Mouse (Mus musculus): Measurements from ENCODE around the gene Shoc2.

GRCm38 (mm10) chr19:54045412-54045811 is 101.3 kb downstream of the Shoc2 start:
- TF ChIP-seq CTCF (IDR thresholded peaks at IDR 0.05; ENCODE audit: borderline replicate concordance, extremely low read depth, insufficient read depth, insufficient read length), result no peak
- no peak for TF ChIP-seq POLR2A (IDR thresholded peaks at IDR 0.05; ENCODE audit: borderline replicate concordance, extremely low read depth, insufficient read depth, insufficient read length, poor library complexity, severe bottlenecking)
